Mouse (Mus musculus) lung, embryonic 14.5 days (tissue): ENCODE results near the gene Olfr101. TPM values are rescaled to one million over a fixed set of nuclear protein-coding genes. Genes with fewer than 3 reads are reported as not detected.

ENCODE experiments used
- ATAC-seq: fragments of 200-750 bp; cut with Nextera tagmentation; 2 replicates; pipeline ENCODE4 v1.8.0; 2017; ENCODE audit warnings: mild to moderate bottlenecking, moderate TSS enrichment, moderate library complexity; ENCODE audit not compliant: insufficient read depth
- DNase-seq: peaks from one replicate; pipeline ENCODE4 v3.0.0-alpha.2; 2015
- H3K27ac ChIP-seq: fragments of 300-500 bp; sonication (generic); 2 replicates; pipeline ENCODE4 v1.5.1; 2014; ENCODE audit warnings: low read depth, mild to moderate bottlenecking, moderate library complexity
- H3K27me3 ChIP-seq: fragments of 300-500 bp; sonication (generic); 2 replicates; pipeline ENCODE4 v1.6.1; 2014; ENCODE audit warnings: low read length, control low read depth; ENCODE audit not compliant: insufficient read depth
- H3K36me3 ChIP-seq: fragments of 300-500 bp; sonication (generic); 2 replicates; pipeline ENCODE4 v1.6.1; 2014; ENCODE audit warnings: control low read depth; ENCODE audit not compliant: insufficient read depth
- H3K4me1 ChIP-seq: fragments of 300-500 bp; sonication (generic); 2 replicates; pipeline ENCODE4 v1.6.1; 2014; ENCODE audit warnings: antibody characterized with exemption, control low read depth; ENCODE audit not compliant: insufficient read depth
- H3K4me2 ChIP-seq: fragments of 300-500 bp; sonication (generic); 2 replicates; pipeline ENCODE4 v1.6.1; 2014; ENCODE audit warnings: mild to moderate bottlenecking
- H3K4me3 ChIP-seq: fragments of 300-500 bp; sonication (generic); 2 replicates; pipeline ENCODE4 v1.5.1; 2014; ENCODE audit warnings: low read depth, low read length
- H3K9ac ChIP-seq: fragments of 300-500 bp; sonication (generic); 2 replicates; pipeline ENCODE4 v1.6.1; 2014
- H3K9me3 ChIP-seq: fragments of 300-500 bp; sonication (generic); 2 replicates; pipeline ENCODE4 v1.6.1; 2016; ENCODE audit warnings: low read depth, low read length, control low read depth
- CTCF ChIP-seq: IDR thresholded peaks from 2 replicates; pipeline ENCODE4 v1.5.1; 2016; ENCODE audit warnings: antibody characterized with exemption, low read depth
- WGBS: fragments of 180-500 bp; shearing (Covaris S2); extraction: QIAGEN DNeasy Blood & Tissue Kit; methylation state at CpG from one replicate; pipeline ENCODE4 v1.1.7; 2014; 5-methylcytosine and 5-hydroxymethylcytosine counted together
- polyA plus RNA-seq: library from polyadenylated mRNA; unstranded; fragments of >200 nt; fragmentation: Nextera tagmentation; extraction: Ambion mirVana; gene quantifications from 2 replicates; pipeline ENCODE4 v1.2.1, GENCODE M21; 2014

The Olfr101 gene
- polyA plus RNA-seq, 1 experiment from 2014 or later: not detected

DNA sequence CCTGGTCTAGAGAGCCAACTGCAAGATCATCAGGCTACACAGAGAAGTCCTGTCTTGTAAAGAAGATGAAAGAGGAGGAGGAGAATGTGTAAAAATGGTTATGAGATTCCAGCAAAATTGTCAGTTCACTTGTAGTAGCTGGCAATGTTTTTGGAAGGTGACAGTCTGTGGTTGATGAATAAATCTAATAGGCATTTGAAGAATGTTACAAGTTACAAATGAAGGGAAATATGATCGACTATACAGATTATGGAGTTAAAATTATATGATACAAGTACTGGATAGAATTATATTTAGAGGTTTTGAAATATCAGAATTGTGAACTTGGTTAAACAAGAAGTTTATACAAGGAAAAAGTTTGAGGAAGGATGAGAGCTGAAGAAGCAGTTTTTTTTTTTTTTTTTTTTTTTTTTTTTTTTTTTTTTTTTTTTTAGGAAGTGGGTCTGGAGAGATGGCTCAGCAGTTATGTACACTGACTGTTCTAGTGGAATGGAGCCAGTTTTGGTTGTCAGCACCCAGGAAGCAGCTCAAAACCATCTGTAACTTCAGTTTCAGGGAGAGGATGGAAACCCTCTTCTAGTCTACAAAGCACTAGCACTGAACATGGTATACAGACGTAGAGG, 28.4 kb downstream of the Olfr101 start:
- WGBS: 67% methylated on average over 2 of the region's 2 CpGs
- no peaks in the 10 kb centered on the region for H3K36me3 ChIP-seq
- TF ChIP-seq CTCF: no peak
- H3K27ac ChIP-seq: no peak overlapping the region
- no peaks in the 10 kb centered on the region for H3K4me1 ChIP-seq
- H3K9ac ChIP-seq: no peak overlapping the region
- H3K9me3 ChIP-seq: no peaks in the 10 kb centered on the region
- H3K27me3 ChIP-seq: no peaks in the 10 kb centered on the region
- no peak for ATAC-seq
- no peak overlapping the region for H3K4me2 ChIP-seq
- no peak for DNase-seq
- no peak overlapping the region for H3K4me3 ChIP-seq

DNA sequence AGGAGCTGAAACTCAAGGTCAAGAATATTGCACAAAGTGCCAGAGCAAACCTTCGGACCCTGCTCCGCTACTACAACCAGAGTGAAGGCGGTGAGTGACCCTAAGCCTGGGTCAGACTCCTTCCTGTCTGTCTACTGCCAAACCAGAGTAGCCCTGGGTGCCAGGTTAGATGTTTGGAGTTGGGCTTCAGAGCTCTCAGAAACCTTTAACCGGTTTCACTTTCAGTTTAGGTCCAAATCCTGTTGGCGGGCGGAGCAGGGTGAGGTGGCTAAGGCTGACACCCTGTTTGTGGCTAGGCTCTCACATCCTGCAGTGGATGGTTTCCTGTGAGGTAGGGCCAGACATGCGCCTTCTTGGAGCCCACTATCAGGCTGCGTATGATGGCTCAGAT, 33.4 kb downstream of the Olfr101 start:
- Histone ChIP-seq H3K36me3 (no peaks in the 10 kb centered on the region), H3K9ac (peak overlapping the region; percentile 29; the same call in 1 of the 2 replicates), H3K27ac (no peak overlapping the region), H3K4me1 (no peaks in the 10 kb centered on the region), H3K27me3 (no peaks in the 10 kb centered on the region), H3K9me3 (no peaks in the 10 kb centered on the region), H3K4me2 (peak overlapping the region; percentile 89), H3K4me3 (peak overlapping the region; percentile 46)
- peak; percentile 46 for ATAC-seq
- WGBS: 52% methylated on average over 8 of the region's 8 CpGs
- DNase-seq: peak; percentile 27
- TF ChIP-seq CTCF: no peak

DNA sequence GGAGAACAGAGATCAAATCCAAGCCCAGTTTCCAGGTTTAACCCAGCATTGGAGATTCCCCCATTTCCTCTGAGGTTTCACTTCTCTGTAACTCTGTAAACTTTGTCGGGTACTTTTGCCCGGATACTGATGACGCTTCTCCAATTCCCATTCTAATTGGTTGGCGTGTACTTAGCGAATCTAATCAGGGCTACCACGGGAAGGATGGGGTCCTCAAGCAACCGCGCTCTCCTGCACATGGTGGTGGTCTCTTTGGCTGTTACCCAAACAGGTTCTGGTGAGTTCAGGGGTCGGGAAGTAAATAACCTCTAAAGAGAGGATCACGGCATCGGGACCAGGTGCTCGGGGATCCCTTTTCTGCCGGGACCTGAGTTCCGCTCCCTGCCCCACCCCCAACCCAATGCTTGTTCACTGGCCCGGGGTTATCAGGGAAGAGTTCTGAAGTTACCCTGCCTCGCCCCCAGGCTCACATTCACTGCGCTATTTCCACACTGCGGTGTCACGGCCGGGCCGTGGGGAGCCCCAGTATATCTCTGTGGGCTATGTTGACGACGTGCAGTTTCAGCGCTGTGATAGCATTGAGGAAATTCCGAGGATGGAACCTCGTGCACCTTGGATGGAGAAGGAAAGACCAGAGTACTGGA, 33.9 kb downstream of the Olfr101 start, which contains the start of gene H2-M3:
Gene H2-M3, plus strand, starts transcription at position 163 of the 644 bp plus-strand sequence.
- DNase-seq (peak; percentile 97), ATAC-seq (peak; percentile 98)
- no peaks in the 10 kb centered on the region for H3K36me3 ChIP-seq
- H3K9ac ChIP-seq: peak within 1 kb of the TSS; percentile 29; the same call in 1 of the 2 replicates
- 2% methylated on average over 26 of the region's 26 CpGs for WGBS
- H3K4me3 ChIP-seq: peak within 1 kb of the TSS; percentile 46
- no peak within 1 kb of the TSS for H3K27ac ChIP-seq
- peak within 1 kb of the TSS; percentile 89 for H3K4me2 ChIP-seq
- no peak for TF ChIP-seq CTCF
- no peaks in the 10 kb centered on the region for H3K4me1 ChIP-seq
- H3K9me3 ChIP-seq: no peaks in the 10 kb centered on the region
- no peaks in the 10 kb centered on the region for H3K27me3 ChIP-seq

GRCm38 (mm10) chr17:37263626-37264025, 40.5 kb downstream of the Olfr101 start, which contains the start of gene Olfr98:
TSS of gene Olfr98 (minus strand) at chr17:37263749.
- Histone ChIP-seq H3K4me2 (no peak within 1 kb of the TSS), H3K9me3 (no peaks in the 10 kb centered on the region), H3K9ac (no peak within 1 kb of the TSS), H3K4me1 (no peaks in the 10 kb centered on the region), H3K27me3 (no peaks in the 10 kb centered on the region), H3K36me3 (no peaks in the 10 kb centered on the region), H3K27ac (no peak within 1 kb of the TSS), H3K4me3 (no peak within 1 kb of the TSS)
- no peak for DNase-seq
- WGBS: 70% methylated on average over 1 of the region's 1 CpGs
- TF ChIP-seq CTCF: no peak
- ATAC-seq: no peak

DNA sequence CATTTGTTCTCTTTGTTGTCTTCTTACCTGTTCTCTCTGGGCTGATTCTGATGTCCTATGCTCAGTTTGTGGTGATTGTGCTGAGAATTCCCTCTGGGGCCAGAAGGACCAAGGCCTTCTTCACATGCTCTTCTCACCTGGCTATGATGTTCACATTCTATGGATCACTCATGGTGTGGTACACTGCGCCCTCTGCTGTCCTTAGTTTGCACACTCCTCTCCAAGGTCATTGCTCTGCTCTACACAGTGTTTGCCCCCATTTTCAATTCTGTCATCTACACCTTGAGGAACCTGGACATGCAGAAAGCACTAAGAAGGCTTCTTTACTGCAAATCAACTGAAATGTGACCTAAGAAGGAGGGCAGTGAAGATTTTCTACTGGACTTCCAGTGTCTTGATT, 53.6 kb downstream of the Olfr101 start:
- DNase-seq (peak; percentile 19), ATAC-seq (no peak)
- H3K4me2 ChIP-seq: no peak overlapping the region
- 17% methylated on average over 1 of the region's 1 CpGs for WGBS
- no peaks in the 10 kb centered on the region for H3K36me3 ChIP-seq
- H3K9me3 ChIP-seq: no peaks in the 10 kb centered on the region
- H3K9ac ChIP-seq: no peak overlapping the region
- H3K27me3 ChIP-seq: no peaks in the 10 kb centered on the region
- H3K4me3 ChIP-seq: no peak overlapping the region
- H3K4me1 ChIP-seq: no peaks in the 10 kb centered on the region
- peak; percentile 46 for TF ChIP-seq CTCF
- H3K27ac ChIP-seq: no peak overlapping the region

- ATAC-seq (no peak), DNase-seq (no peak)
- no peak overlapping the region for H3K4me3 ChIP-seq
- no peak overlapping the region for H3K27ac ChIP-seq
- no peak overlapping the region for H3K4me2 ChIP-seq
- no peaks in the 10 kb centered on the region for H3K9me3 ChIP-seq
- H3K9ac ChIP-seq: no peak overlapping the region
- H3K36me3 ChIP-seq: no peaks in the 10 kb centered on the region
- H3K27me3 ChIP-seq: no peaks in the 10 kb centered on the region
- H3K4me1 ChIP-seq: no peaks in the 10 kb centered on the region
- no peak for TF ChIP-seq CTCF
Measured at GRCm38 (mm10) chr17:37249460-37249859, 54.7 kb downstream of the Olfr101 start.

Other genes starting within 250 kb of the Olfr101 start
- 0.34 TPM in 1 of 2 replicates, not detected in the other for gene Olfr90, start 215.8 kb downstream of the Olfr101 start, polyA plus RNA-seq
- gene Olfr91, start 206.0 kb downstream of the Olfr101 start, polyA plus RNA-seq: 0.07 TPM in 1 of 2 replicates, not detected in the other
- not detected in 2 replicates for gene Olfr92, start 184.2 kb downstream of the Olfr101 start, polyA plus RNA-seq
- not detected in 2 replicates for gene Olfr93, start 142.8 kb downstream of the Olfr101 start, polyA plus RNA-seq
- gene Ubd, start 110.4 kb downstream of the Olfr101 start, polyA plus RNA-seq: not detected in 2 replicates
- not detected in 2 replicates for gene Olfr94, start 103.3 kb downstream of the Olfr101 start, polyA plus RNA-seq
- not detected in 2 replicates for gene Olfr95, start 91.2 kb downstream of the Olfr101 start, polyA plus RNA-seq
- gene Olfr96, start 84.2 kb downstream of the Olfr101 start, polyA plus RNA-seq: not detected in 2 replicates
- not detected in 2 replicates for gene Olfr97, start 67.0 kb downstream of the Olfr101 start, polyA plus RNA-seq
- gene Olfr98, start 40.6 kb downstream of the Olfr101 start, polyA plus RNA-seq: not detected in 2 replicates
- gene H2-M3, start 34.1 kb downstream of the Olfr101 start, polyA plus RNA-seq: 1.0 and 1.2 TPM in 2 replicates
- not detected in 2 replicates for gene Olfr99, start 20.9 kb downstream of the Olfr101 start, polyA plus RNA-seq
- not detected in 2 replicates for gene Olfr102, start 12.7 kb upstream of the Olfr101 start, polyA plus RNA-seq
- gene Olfr103, start 35.4 kb upstream of the Olfr101 start, polyA plus RNA-seq: not detected in 2 replicates
- not detected in 2 replicates for gene Olfr104-ps, start 55.3 kb upstream of the Olfr101 start, polyA plus RNA-seq
- gene Olfr105-ps, start 74.7 kb upstream of the Olfr101 start, polyA plus RNA-seq: not detected in 2 replicates
- gene Olfr106-ps, start 86.1 kb upstream of the Olfr101 start, polyA plus RNA-seq: not detected in 2 replicates
- not detected in 2 replicates for gene Olfr107, start 94.9 kb upstream of the Olfr101 start, polyA plus RNA-seq
- not detected in 2 replicates for gene Olfr108, start 141.2 kb upstream of the Olfr101 start, polyA plus RNA-seq
- gene Olfr109, start 154.6 kb upstream of the Olfr101 start, polyA plus RNA-seq: not detected in 2 replicates
- not detected in 2 replicates for gene H2-M2, start 179.2 kb upstream of the Olfr101 start, polyA plus RNA-seq
- not detected in 2 replicates for gene Olfr110, start 188.2 kb upstream of the Olfr101 start, polyA plus RNA-seq
- gene Olfr111, start 203.7 kb upstream of the Olfr101 start, polyA plus RNA-seq: not detected in 2 replicates